Mouse (Mus musculus) limb, embryonic 11.5 days (tissue): ENCODE data around the gene Hnrnpa3. TPM values are rescaled to one million over a fixed set of nuclear protein-coding genes. Genes with fewer than 3 reads are reported as not detected.

Source experiments
- ATAC-seq: fragments of 200-750 bp; cut with Nextera tagmentation; 2 replicates; pipeline ENCODE4 v1.8.0; 2017; ENCODE audit warnings: low read depth; ENCODE audit not compliant: insufficient number of reproducible peaks, low FRiP score, low TSS enrichment
- DNase-seq: peaks from one replicate; pipeline ENCODE4 v3.0.0-alpha.2; 2015; ENCODE audit warnings: low spot score
- H3K27ac ChIP-seq: fragments of 300-500 bp; sonication (generic); replicated peaks from 2 replicates; pipeline ENCODE4 v1.5.1; 2014; ENCODE audit warnings: low read depth, mild to moderate bottlenecking, low read length
- H3K27me3 ChIP-seq: fragments of 300-500 bp; sonication (generic); 2 replicates; pipeline ENCODE4 v1.6.1; 2014; ENCODE audit warnings: mild to moderate bottlenecking, low read length, mixed read lengths; ENCODE audit not compliant: control insufficient read depth, insufficient read depth
- H3K36me3 ChIP-seq: fragments of 300-500 bp; sonication (generic); 2 replicates; pipeline ENCODE4 v1.6.1; 2014; ENCODE audit warnings: mild to moderate bottlenecking, low read length, moderate library complexity, mixed read lengths; ENCODE audit not compliant: control insufficient read depth, insufficient read depth
- H3K4me1 ChIP-seq: fragments of 300-500 bp; sonication (generic); 2 replicates; pipeline ENCODE4 v1.6.1; 2014; ENCODE audit warnings: low read length, mixed read lengths; ENCODE audit not compliant: control insufficient read depth, insufficient read depth
- H3K4me2 ChIP-seq: fragments of 300-500 bp; sonication (generic); 2 replicates; pipeline ENCODE4 v1.6.1; 2014; ENCODE audit warnings: low read depth, mild to moderate bottlenecking, moderate library complexity; ENCODE audit not compliant: severe bottlenecking
- H3K4me3 ChIP-seq: fragments of 300-500 bp; sonication (generic); 2 replicates; pipeline ENCODE4 v1.5.1; 2014; ENCODE audit warnings: low read depth, low read length
- H3K9ac ChIP-seq: fragments of 300-500 bp; sonication (generic); 2 replicates; pipeline ENCODE4 v1.6.1; 2014; ENCODE audit warnings: mild to moderate bottlenecking, low read length
- H3K9me3 ChIP-seq: fragments of 300-500 bp; sonication (generic); 2 replicates; pipeline ENCODE4 v1.6.1; 2016; ENCODE audit warnings: low read length; ENCODE audit not compliant: control insufficient read depth
- WGBS: fragments of 180-500 bp; shearing (Covaris S2); extraction: QIAGEN DNeasy Blood & Tissue Kit; methylation state at CpG from one replicate; pipeline ENCODE4 v1.1.7; 2014; 5-methylcytosine and 5-hydroxymethylcytosine counted together
- microRNA-seq: library from miRNA; unstranded; fragments of <30 nt; microRNA quantifications from one replicate; pipeline ENCODE4, GENCODE M21; 2016
- polyA plus RNA-seq: library from polyadenylated mRNA; unstranded; fragments of >200 nt; fragmentation: Nextera tagmentation; extraction: Ambion mirVana; gene quantifications from 2 replicates; pipeline ENCODE4 v1.2.1, GENCODE M21; 2014

Hnrnpa3 gene
- polyA plus RNA-seq, 1 experiment from 2014 or later: 326 TPM

GRCm38 (mm10) chr2:75706435-75706834 lies 47.4 kb downstream of the Hnrnpa3 start:
- Histone ChIP-seq H3K4me2 (no peak overlapping the region), H3K4me1 (peaks cover 10% of the 10 kb centered on the region), H3K9ac (no peak overlapping the region), H3K27me3 (no peaks in the 10 kb centered on the region), H3K9me3 (no peaks in the 10 kb centered on the region), H3K27ac (no peak overlapping the region), H3K4me3 (no peak overlapping the region), H3K36me3 (no peaks in the 10 kb centered on the region)
- 79% methylated on average over 5 of the region's 5 CpGs for WGBS
- DNase-seq (no peak), ATAC-seq (no peak)

GRCm38 (mm10) chr2:75707420-75707819 lies 48.4 kb downstream of the Hnrnpa3 start:
- no peak overlapping the region for H3K27ac ChIP-seq
- H3K9ac ChIP-seq: no peak overlapping the region
- no peaks in the 10 kb centered on the region for H3K36me3 ChIP-seq
- DNase-seq (no peak), ATAC-seq (no peak)
- H3K4me1 ChIP-seq: peaks cover 7% of the 10 kb centered on the region
- 19% methylated on average over 1 of the region's 1 CpGs for WGBS
- no peaks in the 10 kb centered on the region for H3K9me3 ChIP-seq
- no peak overlapping the region for H3K4me2 ChIP-seq
- H3K4me3 ChIP-seq: no peak overlapping the region
- H3K27me3 ChIP-seq: no peaks in the 10 kb centered on the region

- Histone ChIP-seq H3K27me3 (no peaks in the 10 kb centered on the region), H3K4me1 (peaks cover 6% of the 10 kb centered on the region; the same call in 1 of the 2 replicates), H3K4me3 (no peak overlapping the region), H3K36me3 (no peaks in the 10 kb centered on the region), H3K9ac (no peak overlapping the region), H3K27ac (no peak overlapping the region), H3K9me3 (no peaks in the 10 kb centered on the region), H3K4me2 (no peak overlapping the region)
- ATAC-seq: no peak
- no peak for DNase-seq
- 90% methylated on average over 3 of the region's 3 CpGs for WGBS
These were observed 54.0 kb downstream of the Hnrnpa3 start for GRCm38 (mm10) chr2:75713083-75713482.

GRCm38 (mm10) chr2:75714766-75715165 lies 55.7 kb downstream of the Hnrnpa3 start:
- Histone ChIP-seq H3K9me3 (no peaks in the 10 kb centered on the region), H3K27ac (no peak overlapping the region), H3K4me1 (peaks cover 6% of the 10 kb centered on the region; the same call in 1 of the 2 replicates), H3K27me3 (no peaks in the 10 kb centered on the region), H3K36me3 (no peaks in the 10 kb centered on the region), H3K9ac (no peak overlapping the region), H3K4me2 (no peak overlapping the region), H3K4me3 (no peak overlapping the region)
- no peak for ATAC-seq
- no peak for DNase-seq
- WGBS: 84% methylated on average over 4 of the region's 4 CpGs

- WGBS: 47% methylated on average over 12 of the region's 12 CpGs
- Histone ChIP-seq H3K4me2 (no peak overlapping the region), H3K36me3 (no peaks in the 10 kb centered on the region), H3K4me1 (peaks cover 6% of the 10 kb centered on the region; the same call in 1 of the 2 replicates), H3K27me3 (no peaks in the 10 kb centered on the region), H3K9me3 (no peaks in the 10 kb centered on the region), H3K9ac (no peak overlapping the region), H3K4me3 (no peak overlapping the region), H3K27ac (no peak overlapping the region)
- no peak for ATAC-seq
- DNase-seq: no peak
These were observed 57.3 kb downstream of the Hnrnpa3 start for GRCm38 (mm10) chr2:75716046-75717016.

Small RNA genes lying within 50 kb of the gene (microRNA-seq; reads per million reads assigned to microRNA genes)
- not detected for gene Gm24574

Other genes with a start within 250 kb of the Hnrnpa3 start
- gene Nfe2l2, start 45.4 kb downstream of the Hnrnpa3 start, polyA plus RNA-seq: 42.1 and 45.3 TPM in 2 replicates
- 39.1 and 49.3 TPM in 2 replicates for gene Agps, start 172.9 kb downstream of the Hnrnpa3 start, polyA plus RNA-seq